Mouse (Mus musculus): ENCODE data around the gene Vps26c.

DNA sequence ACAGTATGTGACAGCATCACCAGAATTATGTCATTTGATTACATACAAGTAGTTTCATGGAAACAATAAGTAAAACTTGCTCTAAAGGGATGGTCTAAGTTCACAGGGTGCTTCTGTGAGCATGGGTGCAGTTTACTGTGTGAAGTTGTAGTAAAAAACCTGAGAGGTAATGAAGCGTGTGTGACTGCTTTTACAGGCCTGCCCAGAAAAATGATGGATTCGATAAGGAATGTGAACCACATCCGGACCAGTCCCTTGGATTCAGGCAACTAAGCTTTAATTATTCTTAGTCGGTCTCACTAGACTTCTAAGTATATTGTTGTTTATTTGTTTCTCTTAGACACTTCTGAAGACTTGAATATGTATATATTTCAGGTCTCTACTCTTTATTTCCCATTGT, 73.9 kb downstream of the Vps26c start:
- no peak for TF ChIP-seq JUND (conservative IDR thresholded peaks at IDR 0.05; ENCODE audit: low read depth, low read length)
- no peak for TF ChIP-seq MYC (IDR thresholded peaks at IDR 0.05; ENCODE audit: low read depth, low read length)
- no peak for TF ChIP-seq POLR2A (IDR thresholded peaks at IDR 0.05; ENCODE audit: low read depth, low read length)
- TF ChIP-seq ZKSCAN1 (IDR thresholded peaks at IDR 0.05; ENCODE audit: borderline replicate concordance, low read depth, low read length), result no peak
- TF ChIP-seq TCF12 (IDR thresholded peaks at IDR 0.05; ENCODE audit: low read depth, low read length), result no peak
- TF ChIP-seq USF2 (conservative IDR thresholded peaks at IDR 0.05; ENCODE audit: low read depth, low read length), result no peak
- no peak for TF ChIP-seq ZNF384 (IDR thresholded peaks at IDR 0.05; ENCODE audit: low read depth, low read length)
- no peak for TF ChIP-seq CTCF (conservative IDR thresholded peaks at IDR 0.05 in 1 of 2, IDR thresholded peaks at IDR 0.05 in 1 of 2; ENCODE audit: low read depth in 2 of 2, low read length in 2 of 2)
- no peak for TF ChIP-seq CHD1 (IDR thresholded peaks at IDR 0.05; ENCODE audit: low read depth, low read length)
- TF ChIP-seq JUN (IDR thresholded peaks at IDR 0.05; ENCODE audit: insufficient read depth, low read depth, low read length), result no peak
- TF ChIP-seq PAX5 (IDR thresholded peaks at IDR 0.05; ENCODE audit: low read length), result no peak
